Mouse (Mus musculus) embryonic facial prominence, embryonic 15.5 days (tissue): Measurements from ENCODE around the gene Nudt22. TPM values are rescaled to one million over a fixed set of nuclear protein-coding genes. Genes with fewer than 3 reads are reported as not detected.

Experiments
- ATAC-seq: fragments of 200-750 bp; cut with Nextera tagmentation; 2 replicates; pipeline ENCODE4 v1.8.0; 2017; ENCODE audit warnings: low read depth, moderate TSS enrichment; ENCODE audit not compliant: insufficient number of reproducible peaks, low FRiP score, low TSS enrichment
- H3K27ac ChIP-seq: fragments of 300-500 bp; sonication (generic); replicated peaks from 2 replicates; pipeline ENCODE4 v1.5.1; 2015; ENCODE audit warnings: mild to moderate bottlenecking, inconsistent platforms
- H3K27me3 ChIP-seq: fragments of 300-500 bp; sonication (generic); 2 replicates; pipeline ENCODE4 v1.6.1; 2015; ENCODE audit warnings: inconsistent platforms
- H3K36me3 ChIP-seq: fragments of 300-500 bp; sonication (generic); 2 replicates; pipeline ENCODE4 v1.6.1; 2015; ENCODE audit warnings: mild to moderate bottlenecking, inconsistent platforms
- H3K4me1 ChIP-seq: fragments of 300-500 bp; sonication (generic); 2 replicates; pipeline ENCODE4 v1.6.1; 2015; ENCODE audit warnings: inconsistent platforms
- H3K4me2 ChIP-seq: fragments of 300-500 bp; sonication (generic); replicated peaks from 2 replicates; pipeline ENCODE4 v1.6.1; 2015; ENCODE audit warnings: mild to moderate bottlenecking, inconsistent platforms
- H3K4me3 ChIP-seq: fragments of 300-500 bp; sonication (generic); replicated peaks from 2 replicates; pipeline ENCODE4 v1.5.1; 2015; ENCODE audit warnings: mild to moderate bottlenecking, inconsistent platforms
- H3K9ac ChIP-seq: fragments of 300-500 bp; sonication (generic); 2 replicates; pipeline ENCODE4 v1.6.1; 2015; ENCODE audit warnings: inconsistent platforms
- H3K9me3 ChIP-seq: fragments of 300-500 bp; sonication (generic); replicated peaks from 2 replicates; pipeline ENCODE4 v1.6.1; 2016; ENCODE audit warnings: inconsistent platforms
- WGBS: fragments of 180-500 bp; shearing (Covaris S2); methylation state at CpG from one replicate; pipeline ENCODE4 v1.1.7; 2015; 5-methylcytosine and 5-hydroxymethylcytosine counted together
- polyA plus RNA-seq: library from polyadenylated mRNA; unstranded; fragments of >200 nt; fragmentation: Nextera tagmentation; extraction: Ambion mirVana; gene quantifications from 2 replicates; pipeline ENCODE4 v1.2.1, GENCODE M21; 2015

Gene Nudt22
- polyA plus RNA-seq, 1 experiment from 2014 or later: 24.1 TPM

- Histone ChIP-seq H3K9ac (no peak overlapping the region), H3K4me1 (no peaks in the 10 kb centered on the region), H3K4me2 (no peak overlapping the region), H3K4me3 (no peak overlapping the region), H3K36me3 (peaks cover 51% of the 10 kb centered on the region), H3K27ac (no peak overlapping the region; the same call in 1 of the 2 replicates), H3K27me3 (no peaks in the 10 kb centered on the region), H3K9me3 (no peaks in the 10 kb centered on the region)
- no peak for ATAC-seq
- 81% methylated on average over 11 of the region's 11 CpGs for WGBS
Observed at GRCm38 (mm10) chr19:7018546-7018945, 22.6 kb upstream of the Nudt22 start.

GRCm38 (mm10) chr19:7017541-7018457 lies 21.9 kb upstream of the Nudt22 start:
- Histone ChIP-seq H3K36me3 (peaks cover 44% of the 10 kb centered on the region), H3K27me3 (no peaks in the 10 kb centered on the region), H3K9ac (no peak overlapping the region), H3K9me3 (no peaks in the 10 kb centered on the region), H3K27ac (no peak overlapping the region), H3K4me2 (no peak overlapping the region), H3K4me3 (no peak overlapping the region), H3K4me1 (no peaks in the 10 kb centered on the region)
- 78% methylated on average over 12 of the region's 12 CpGs for WGBS
- ATAC-seq: no peak

GRCm38 (mm10) chr19:7014481-7015135 lies 18.7 kb upstream of the Nudt22 start:
- H3K36me3 ChIP-seq: peaks cover 13% of the 10 kb centered on the region
- H3K27me3 ChIP-seq: no peaks in the 10 kb centered on the region
- WGBS: 90% methylated on average over 20 of the region's 20 CpGs
- H3K9ac ChIP-seq: no peak overlapping the region
- H3K27ac ChIP-seq: no peak overlapping the region
- H3K4me2 ChIP-seq: no peak overlapping the region
- ATAC-seq: no peak
- H3K4me1 ChIP-seq: no peaks in the 10 kb centered on the region
- H3K9me3 ChIP-seq: no peaks in the 10 kb centered on the region
- no peak overlapping the region for H3K4me3 ChIP-seq

- no peak overlapping the region for H3K9ac ChIP-seq
- no peak overlapping the region for H3K27ac ChIP-seq
- H3K9me3 ChIP-seq: no peaks in the 10 kb centered on the region
- WGBS: 86% methylated on average over 9 of the region's 9 CpGs
- peaks cover 7% of the 10 kb centered on the region; the same call in 1 of the 2 replicates for H3K36me3 ChIP-seq
- H3K4me3 ChIP-seq: no peak overlapping the region
- ATAC-seq: no peak
- H3K27me3 ChIP-seq: no peaks in the 10 kb centered on the region
- H3K4me2 ChIP-seq: no peak overlapping the region
- no peaks in the 10 kb centered on the region for H3K4me1 ChIP-seq
Observed at GRCm38 (mm10) chr19:7013984-7014383, 18.1 kb upstream of the Nudt22 start.

GRCm38 (mm10) chr19:7012426-7012825 lies 16.5 kb upstream of the Nudt22 start:
- no peaks in the 10 kb centered on the region for H3K36me3 ChIP-seq
- 80% methylated on average over 4 of the region's 4 CpGs for WGBS
- no peak overlapping the region for H3K9ac ChIP-seq
- no peaks in the 10 kb centered on the region for H3K27me3 ChIP-seq
- no peaks in the 10 kb centered on the region for H3K4me1 ChIP-seq
- ATAC-seq: no peak
- no peaks in the 10 kb centered on the region for H3K9me3 ChIP-seq
- H3K27ac ChIP-seq: no peak overlapping the region
- H3K4me3 ChIP-seq: no peak overlapping the region
- no peak overlapping the region for H3K4me2 ChIP-seq

GRCm38 (mm10) chr19:7006892-7007593 lies 11.1 kb upstream of the Nudt22 start:
- no peaks in the 10 kb centered on the region for H3K4me1 ChIP-seq
- no peak overlapping the region for H3K9ac ChIP-seq
- H3K27ac ChIP-seq: 0 out of 2 replicates have a peak overlapping the region, but pooled peaks have one; percentile 17
- no peaks in the 10 kb centered on the region for H3K27me3 ChIP-seq
- no peak; the same call in 1 of the 2 replicates for ATAC-seq
- no peaks in the 10 kb centered on the region for H3K36me3 ChIP-seq
- WGBS: 79% methylated on average over 9 of the region's 9 CpGs
- no peaks in the 10 kb centered on the region for H3K9me3 ChIP-seq
- no peak overlapping the region for H3K4me2 ChIP-seq
- no peak overlapping the region for H3K4me3 ChIP-seq

GRCm38 (mm10) chr19:6999360-7000063 lies 3.6 kb upstream of the Nudt22 start:
- Histone ChIP-seq H3K27ac (no peak overlapping the region), H3K9ac (no peak overlapping the region), H3K36me3 (peaks cover 21% of the 10 kb centered on the region), H3K4me2 (no peak overlapping the region), H3K4me1 (peaks cover 30% of the 10 kb centered on the region), H3K27me3 (no peaks in the 10 kb centered on the region), H3K9me3 (no peaks in the 10 kb centered on the region), H3K4me3 (no peak overlapping the region)
- WGBS: 93% methylated on average over 19 of the region's 19 CpGs
- no peak for ATAC-seq

GRCm38 (mm10) chr19:6997721-6998290 lies 1.9 kb upstream of the Nudt22 start:
- H3K27ac ChIP-seq: no peak overlapping the region
- 80% methylated on average over 9 of the region's 9 CpGs for WGBS
- H3K4me2 ChIP-seq: no peak overlapping the region
- H3K27me3 ChIP-seq: no peaks in the 10 kb centered on the region
- H3K4me3 ChIP-seq: no peak overlapping the region
- no peak for ATAC-seq
- H3K9me3 ChIP-seq: no peaks in the 10 kb centered on the region
- peaks cover 21% of the 10 kb centered on the region for H3K36me3 ChIP-seq
- no peak overlapping the region for H3K9ac ChIP-seq
- peaks cover 37% of the 10 kb centered on the region for H3K4me1 ChIP-seq

- peaks cover 52% of the 10 kb centered on the region for H3K4me1 ChIP-seq
- H3K9ac ChIP-seq: peak overlapping the region; percentile 59
- peak overlapping the region; percentile 53 for H3K4me3 ChIP-seq
- no peak for ATAC-seq
- no peaks in the 10 kb centered on the region for H3K9me3 ChIP-seq
- no peaks in the 10 kb centered on the region for H3K27me3 ChIP-seq
- H3K4me2 ChIP-seq: peak overlapping the region; percentile 76
- H3K27ac ChIP-seq: peak overlapping the region; percentile 34; the same call in 1 of the 2 replicates
- 41% methylated on average over 21 of the region's 21 CpGs for WGBS
- peaks cover 20% of the 10 kb centered on the region for H3K36me3 ChIP-seq
Observed at GRCm38 (mm10) chr19:6995255-6995991, 494 bp downstream of the Nudt22 start.

GRCm38 (mm10) chr19:6994489-6994888 lies 1.4 kb downstream of the Nudt22 start:
- Histone ChIP-seq H3K4me1 (peaks cover 52% of the 10 kb centered on the region), H3K4me2 (0 out of 2 replicates have a peak overlapping the region, but pooled peaks have one; percentile 76), H3K27ac (no peak overlapping the region), H3K9ac (no peak overlapping the region), H3K36me3 (peaks cover 12% of the 10 kb centered on the region), H3K4me3 (peak overlapping the region; percentile 53; the same call in 1 of the 2 replicates), H3K9me3 (no peaks in the 10 kb centered on the region), H3K27me3 (no peaks in the 10 kb centered on the region)
- WGBS: 81% methylated on average over 8 of the region's 8 CpGs
- ATAC-seq: no peak
